Mouse (Mus musculus) myocyte (in vitro differentiated cells): ENCODE results near the gene Urb1. TPM values are rescaled to one million over a fixed set of nuclear protein-coding genes. Genes with fewer than 3 reads are reported as not detected.

Experiments used
- H3K27me3 ChIP-seq: one replicate; pipeline ENCODE4 v1.6.1; 2011; ENCODE audit not compliant: control insufficient read depth, insufficient read depth, insufficient read length
- H3K36me3 ChIP-seq: one replicate; pipeline ENCODE4 v1.6.1; 2011; ENCODE audit not compliant: control insufficient read depth, insufficient read depth
- H3K4me2 ChIP-seq: one replicate; pipeline ENCODE4 v1.6.1; 2011; ENCODE audit warnings: low read depth, control low read depth
- H3K4me3 ChIP-seq: one replicate; pipeline ENCODE4 v1.5.1; 2011; ENCODE audit warnings: mild to moderate bottlenecking, control low read depth, moderate library complexity
- H3K79me2 ChIP-seq: one replicate; pipeline ENCODE4 v1.6.1; 2011; ENCODE audit not compliant: control insufficient read depth, insufficient read depth
- H3ac ChIP-seq: one replicate; pipeline ENCODE4 v1.6.1; 2011; ENCODE audit not compliant: control insufficient read depth, insufficient read length
- CEBPB ChIP-seq: IDR thresholded peaks from 2 replicates; pipeline ENCODE4 v1.6.1; 2011; ENCODE audit warnings: mild to moderate bottlenecking, moderate library complexity; ENCODE audit not compliant: poor library complexity, insufficient read depth, severe bottlenecking
- E2F4 ChIP-seq: IDR thresholded peaks from one replicate; pipeline ENCODE4 v1.6.1; 2011; ENCODE audit warnings: mild to moderate bottlenecking, control low read depth, moderate library complexity; ENCODE audit not compliant: insufficient read depth
- MAX ChIP-seq: IDR thresholded peaks from one replicate; pipeline ENCODE4 v1.6.1; 2011; ENCODE audit warnings: low read depth, mild to moderate bottlenecking, control low read depth
- MYOD1 ChIP-seq, 3 experiments: IDR thresholded peaks; one replicate each; pipeline ENCODE4 v1.6.1; 2011; ENCODE audit warnings: control low read depth in 2 of 3, low read depth in 2 of 3, mild to moderate bottlenecking in 2 of 3, moderate library complexity in 1 of 3; ENCODE audit not compliant: insufficient read length in 2 of 3, control insufficient read depth in 1 of 3
- MYOG ChIP-seq, 3 experiments: IDR thresholded peaks; one replicate each; pipeline ENCODE4 v1.6.1; 2011; ENCODE audit warnings: control low read depth in 2 of 3, low read depth in 2 of 3, mild to moderate bottlenecking in 2 of 3; ENCODE audit not compliant: insufficient read length in 2 of 3, control insufficient read depth in 1 of 3, insufficient read depth in 1 of 3
- POLR2A ChIP-seq: IDR thresholded peaks from one replicate; pipeline ENCODE4 v1.6.1; 2011; ENCODE audit warnings: low read depth, mild to moderate bottlenecking, control low read depth, moderate library complexity; ENCODE audit not compliant: insufficient read length
- POLR2AphosphoS2 ChIP-seq: IDR thresholded peaks from one replicate; pipeline ENCODE4 v1.6.1; 2011; ENCODE audit warnings: low read depth, control low read depth; ENCODE audit not compliant: insufficient read length
- REST ChIP-seq: IDR thresholded peaks from one replicate; pipeline ENCODE4 v1.6.1; 2011; ENCODE audit warnings: mild to moderate bottlenecking, control low read depth, moderate library complexity; ENCODE audit not compliant: insufficient read depth, insufficient read length
- SRF ChIP-seq: IDR thresholded peaks from one replicate; pipeline ENCODE4 v1.6.1; 2011; ENCODE audit warnings: low read depth; ENCODE audit not compliant: control insufficient read depth, insufficient read length
- TCF12 ChIP-seq: IDR thresholded peaks from one replicate; pipeline ENCODE4 v1.6.1; 2011; ENCODE audit warnings: mild to moderate bottlenecking, control low read depth; ENCODE audit not compliant: poor library complexity, insufficient read depth, severe bottlenecking
- TCF3 ChIP-seq: IDR thresholded peaks from one replicate; pipeline ENCODE4 v1.6.1; 2011; ENCODE audit warnings: low read depth, control low read depth; ENCODE audit not compliant: insufficient read length
- USF1 ChIP-seq: IDR thresholded peaks from one replicate; pipeline ENCODE4 v1.6.1; 2011; ENCODE audit warnings: low read depth, mild to moderate bottlenecking, control low read depth, moderate library complexity
- polyA plus RNA-seq: library from polyadenylated mRNA; unstranded; fragments of >200 nt; fragmentation: generic; extraction: Trizol; gene quantifications from one replicate; pipeline ENCODE4 v1.2.1, GENCODE M21; 2012; ENCODE audit warnings: missing spikeins

Urb1 gene
- polyA plus RNA-seq, 1 experiment = 4.5 TPM

DNA sequence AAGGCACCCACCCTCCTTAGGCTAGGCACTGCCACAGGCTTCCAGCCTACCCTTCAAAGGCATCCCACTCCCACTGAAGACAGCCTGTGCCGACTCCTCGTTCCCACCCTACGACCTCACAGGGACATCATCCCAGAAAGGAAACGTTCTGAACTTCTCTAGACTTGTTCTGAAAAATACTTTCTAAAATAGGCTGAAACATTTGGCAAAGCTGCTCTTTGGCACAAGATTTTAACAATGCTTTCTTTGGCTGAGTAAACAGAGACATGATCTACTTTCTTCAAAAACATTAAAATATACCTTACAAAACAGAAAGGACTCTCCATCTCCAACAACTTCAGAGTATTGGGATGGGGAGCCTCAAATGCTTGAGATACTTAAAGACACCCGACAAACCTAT lies 9.0 kb downstream of the Urb1 start:
- Histone ChIP-seq H3K4me3 (no peak overlapping the region), H3ac (no peak overlapping the region), H3K36me3 (peaks cover 32% of the 10 kb centered on the region), H3K79me2 (no peaks in the 10 kb centered on the region), H3K27me3 (no peaks in the 10 kb centered on the region), H3K4me2 (no peak overlapping the region)
- no peak for TF ChIP-seq MYOD1 (IDR thresholded peaks at IDR 0.05; ENCODE audit: control insufficient read depth in 1 of 3, insufficient read length in 2 of 3, low read depth in 2 of 3)
- TF ChIP-seq TCF3 = no peak
- no peak for TF ChIP-seq MYOG (IDR thresholded peaks at IDR 0.05; ENCODE audit: control insufficient read depth in 1 of 3, insufficient read depth in 1 of 3, insufficient read length in 2 of 3, low read depth in 2 of 3)
- no peak for TF ChIP-seq REST
- TF ChIP-seq USF1 = no peak
- no peak for TF ChIP-seq POLR2A
- TF ChIP-seq POLR2AphosphoS2 = no peak
- no peak for TF ChIP-seq TCF12
- no peak for TF ChIP-seq SRF
- no peak for TF ChIP-seq E2F4
- TF ChIP-seq CEBPB = no peak
- no peak for TF ChIP-seq MAX

DNA sequence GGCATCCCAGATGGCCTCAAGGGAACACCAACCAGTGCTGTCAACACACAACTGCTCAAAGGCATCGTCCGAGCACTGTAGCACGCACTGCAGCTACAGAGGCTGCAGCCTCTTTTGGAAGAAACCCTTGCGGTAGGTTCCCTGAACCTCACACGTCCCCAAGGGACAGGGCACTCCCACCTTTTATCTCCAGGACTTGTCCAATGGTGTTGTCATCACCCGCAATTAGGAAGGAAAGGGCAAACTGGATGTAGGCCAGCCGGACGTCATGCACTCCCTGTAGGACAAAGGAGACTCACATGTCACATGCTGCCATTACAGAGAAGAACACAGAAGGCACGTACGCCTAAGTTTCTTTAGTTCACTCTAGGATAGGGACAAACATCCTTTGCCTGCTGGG lies 10.4 kb downstream of the Urb1 start:
- H3K4me2 ChIP-seq = no peak overlapping the region
- H3K27me3 ChIP-seq = no peaks in the 10 kb centered on the region
- H3K4me3 ChIP-seq = no peak overlapping the region
- H3K79me2 ChIP-seq = no peaks in the 10 kb centered on the region
- H3ac ChIP-seq = no peak overlapping the region
- TF ChIP-seq MAX = no peak
- H3K36me3 ChIP-seq = peaks cover 35% of the 10 kb centered on the region

DNA sequence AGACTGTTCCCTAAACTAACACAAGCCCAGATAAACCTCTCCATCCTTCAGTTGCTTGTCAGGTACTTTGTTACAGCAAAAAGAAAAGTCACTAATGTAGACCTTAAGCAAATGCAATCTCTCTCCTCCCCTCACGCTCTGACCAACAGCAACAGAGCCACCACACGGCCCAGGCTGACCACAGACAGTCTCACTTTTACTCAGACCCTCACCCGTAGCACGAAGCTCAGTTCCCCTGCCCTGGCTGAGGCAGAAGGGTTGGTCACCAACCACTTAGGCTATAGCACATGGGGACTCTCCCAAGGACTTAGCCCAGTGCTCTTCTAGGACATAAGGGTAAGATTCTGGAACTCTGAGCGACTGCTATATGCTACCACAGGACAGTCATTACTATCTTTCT lies 11.4 kb downstream of the Urb1 start:
- H3K36me3 ChIP-seq = peaks cover 38% of the 10 kb centered on the region
- no peak overlapping the region for H3ac ChIP-seq
- H3K79me2 ChIP-seq = no peaks in the 10 kb centered on the region
- H3K27me3 ChIP-seq = no peaks in the 10 kb centered on the region
- TF ChIP-seq MYOD1 (IDR thresholded peaks at IDR 0.05; ENCODE audit: control insufficient read depth in 1 of 3, insufficient read length in 2 of 3, low read depth in 2 of 3) (no peak), POLR2AphosphoS2 (no peak)
- no peak overlapping the region for H3K4me3 ChIP-seq
- no peak overlapping the region for H3K4me2 ChIP-seq

DNA sequence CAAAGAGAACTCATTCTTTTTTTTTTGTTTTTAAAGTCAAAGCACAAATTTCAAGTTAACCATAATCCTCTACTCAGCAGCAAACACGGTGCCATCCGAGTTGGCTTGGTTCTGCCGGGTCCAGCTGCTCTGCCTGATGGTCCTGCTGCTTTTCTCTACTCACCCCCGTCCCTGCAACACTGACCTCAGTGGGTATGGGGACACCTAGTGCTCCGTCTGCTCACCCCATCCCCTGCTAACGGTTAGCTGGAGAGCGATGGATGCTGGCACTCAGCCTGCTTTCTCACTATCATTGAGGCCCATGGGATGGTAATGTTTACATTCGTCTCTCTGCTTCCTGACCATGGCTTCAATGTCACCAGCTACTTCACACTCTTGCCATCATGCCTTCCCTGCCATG lies 11.8 kb downstream of the Urb1 start:
- H3K27me3 ChIP-seq = no peaks in the 10 kb centered on the region
- peaks cover 36% of the 10 kb centered on the region for H3K36me3 ChIP-seq
- no peak overlapping the region for H3K4me2 ChIP-seq
- H3K79me2 ChIP-seq = no peaks in the 10 kb centered on the region
- no peak overlapping the region for H3ac ChIP-seq
- TF ChIP-seq REST (no peak), USF1 (no peak), MYOD1 (IDR thresholded peaks at IDR 0.05; ENCODE audit: control insufficient read depth in 1 of 3, insufficient read length in 2 of 3, low read depth in 2 of 3) (no peak), POLR2AphosphoS2 (no peak), E2F4 (no peak), TCF12 (no peak), TCF3 (no peak)
- H3K4me3 ChIP-seq = no peak overlapping the region

DNA sequence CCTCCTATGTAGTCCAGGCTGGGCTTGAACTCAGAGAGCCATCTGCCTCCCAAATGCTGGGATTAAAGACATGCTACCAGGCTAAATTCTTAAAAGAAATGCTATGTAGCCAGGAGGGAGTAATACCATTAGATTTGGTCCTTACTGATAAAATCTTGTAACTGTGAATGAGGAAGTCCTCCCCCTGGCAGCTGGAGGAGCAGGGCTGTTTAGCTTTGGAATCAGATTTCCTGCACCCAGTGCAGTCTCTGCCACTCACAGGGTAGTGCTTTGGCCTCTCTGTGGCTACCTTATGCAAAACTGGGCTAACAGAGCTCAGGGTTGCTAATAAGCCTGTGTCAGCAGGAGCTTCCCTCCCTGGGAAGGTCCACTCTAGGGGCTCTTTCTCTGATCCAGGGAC lies 15.5 kb downstream of the Urb1 start:
- Histone ChIP-seq H3ac (no peak overlapping the region), H3K27me3 (no peaks in the 10 kb centered on the region), H3K4me3 (no peak overlapping the region), H3K4me2 (no peak overlapping the region), H3K36me3 (peaks cover 34% of the 10 kb centered on the region), H3K79me2 (no peaks in the 10 kb centered on the region)
- TF ChIP-seq POLR2A = no peak
- no peak for TF ChIP-seq CEBPB
- no peak for TF ChIP-seq MYOG (IDR thresholded peaks at IDR 0.05; ENCODE audit: control insufficient read depth in 1 of 3, insufficient read depth in 1 of 3, insufficient read length in 2 of 3, low read depth in 2 of 3)
- TF ChIP-seq POLR2AphosphoS2 = no peak
- TF ChIP-seq TCF3 = no peak
- TF ChIP-seq E2F4 = no peak
- no peak for TF ChIP-seq SRF
- TF ChIP-seq MAX = no peak
- no peak for TF ChIP-seq REST
- TF ChIP-seq MYOD1 (IDR thresholded peaks at IDR 0.05; ENCODE audit: control insufficient read depth in 1 of 3, insufficient read length in 2 of 3, low read depth in 2 of 3) = no peak

DNA sequence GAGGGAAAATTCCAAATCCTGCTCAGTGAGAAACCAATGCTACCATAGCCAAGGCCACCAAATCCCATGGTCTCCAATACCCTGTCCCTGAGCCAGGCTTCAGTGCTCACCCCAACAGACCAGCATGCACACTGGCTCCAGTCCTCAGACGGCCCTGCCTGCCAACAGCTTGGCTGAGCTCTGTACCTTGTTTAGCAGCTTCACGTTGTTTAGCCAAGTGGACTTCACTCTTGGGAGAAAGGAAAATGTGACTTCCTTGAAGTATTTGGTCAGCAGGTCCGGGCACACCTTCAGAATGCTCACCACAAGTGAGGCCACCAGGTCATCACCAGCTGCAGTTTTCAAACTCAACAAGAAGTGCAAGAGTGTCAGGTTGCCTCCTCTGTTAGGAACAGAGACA lies 17.7 kb downstream of the Urb1 start:
- no peak for TF ChIP-seq E2F4
- no peak for TF ChIP-seq POLR2AphosphoS2
- TF ChIP-seq REST = no peak
- TF ChIP-seq SRF = no peak
- no peak for TF ChIP-seq MYOG (IDR thresholded peaks at IDR 0.05; ENCODE audit: control insufficient read depth in 1 of 3, insufficient read depth in 1 of 3, insufficient read length in 2 of 3, low read depth in 2 of 3)
- Histone ChIP-seq H3K36me3 (peaks cover 38% of the 10 kb centered on the region), H3ac (no peak overlapping the region), H3K4me3 (no peak overlapping the region), H3K27me3 (no peaks in the 10 kb centered on the region), H3K79me2 (no peaks in the 10 kb centered on the region), H3K4me2 (no peak overlapping the region)
